Mouse (Mus musculus): ENCODE measurements at regions not wholly inside any gene's neighbourhood (a gene's known extent, or its start where the extent isn't known, plus 50 kb on each side); places are given as distances from the start of the nearest gene placed in this dataset.

DNA sequence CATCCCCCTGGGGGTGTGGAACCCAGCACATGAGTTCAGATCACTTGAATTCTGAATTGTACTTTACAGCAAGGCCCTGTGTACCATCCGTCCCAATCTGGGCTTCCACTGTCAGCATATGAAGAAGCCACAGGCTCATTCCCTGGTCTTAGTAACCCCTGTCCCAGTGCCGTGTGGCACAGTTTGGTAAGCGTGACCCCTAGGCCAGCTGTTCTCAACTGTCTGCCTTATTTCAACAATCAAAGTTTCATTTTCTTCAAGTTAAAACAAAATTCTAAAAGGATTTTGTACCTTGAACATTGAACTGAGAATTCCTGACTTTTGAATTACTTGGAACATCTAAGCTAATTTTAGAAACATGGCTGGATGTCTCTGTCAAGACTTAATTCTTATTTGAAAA, 174.6 kb downstream of the Nrip1 start:
- Histone ChIP-seq H3K9me3 (replicated peaks; ENCODE audit: control insufficient read depth, low read length) (no peaks in the 10 kb centered on the region), H3K27me3 (replicated peaks; ENCODE audit: control insufficient read depth, insufficient read depth, low read length) (no peaks in the 10 kb centered on the region), H3K4me3 (ENCODE audit: low read depth, low read length) (no peak overlapping the region), H3K4me1 (ENCODE audit: control insufficient read depth, insufficient read depth, low read length) (no peaks in the 10 kb centered on the region), H3K4me2 (ENCODE audit: low read length) (no peak overlapping the region), H3K36me3 (ENCODE audit: control insufficient read depth, insufficient read depth, low read length) (no peaks in the 10 kb centered on the region), H3K9ac (ENCODE audit: low read length) (no peak overlapping the region), H3K27ac (ENCODE audit: low read depth, low read length) (no peak overlapping the region)
- ATAC-seq (no peak), DNase-seq (ENCODE audit: low spot score) (no peak)
- 88% methylated on average over 3 of the region's 3 CpGs for WGBS

DNA sequence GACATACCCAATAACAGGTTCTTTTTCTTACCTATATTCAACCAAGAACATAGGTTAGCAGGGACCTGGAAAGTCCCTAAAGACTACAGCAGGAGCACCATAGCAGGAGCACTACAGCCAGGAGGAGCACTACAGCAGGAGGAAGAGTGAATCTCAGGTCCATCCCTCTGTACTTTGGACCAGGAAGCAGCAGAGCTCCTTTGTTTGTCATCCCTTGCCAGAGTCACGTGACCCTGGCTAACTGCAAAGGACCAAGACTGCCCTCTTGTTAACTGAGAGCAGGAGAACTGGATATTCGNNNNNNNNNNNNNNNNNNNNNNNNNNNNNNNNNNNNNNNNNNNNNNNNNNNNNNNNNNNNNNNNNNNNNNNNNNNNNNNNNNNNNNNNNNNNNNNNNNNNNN, 172.2 kb upstream of the Samsn1 start:
- Histone ChIP-seq H3K4me3 (ENCODE audit: low read depth, low read length) (no peak overlapping the region), H3K4me2 (ENCODE audit: low read length) (no peak overlapping the region), H3K4me1 (ENCODE audit: control insufficient read depth, insufficient read depth, low read length) (no peaks in the 10 kb centered on the region), H3K9ac (ENCODE audit: low read length) (no peak overlapping the region), H3K9me3 (replicated peaks; ENCODE audit: control insufficient read depth, low read length) (no peaks in the 10 kb centered on the region), H3K36me3 (ENCODE audit: control insufficient read depth, insufficient read depth, low read length) (no peaks in the 10 kb centered on the region), H3K27ac (ENCODE audit: low read depth, low read length) (no peak overlapping the region), H3K27me3 (replicated peaks; ENCODE audit: control insufficient read depth, insufficient read depth, low read length) (no peaks in the 10 kb centered on the region)
- DNase-seq (ENCODE audit: low spot score) (no peak), ATAC-seq (no peak)
- 76% methylated on average over 2 of the region's 2 CpGs for WGBS

GRCm38 (mm10) chr16:76191135-76191534, 169.1 kb upstream of the Samsn1 start:
- Histone ChIP-seq H3K27ac (ENCODE audit: low read depth, low read length) (no peak overlapping the region), H3K4me3 (ENCODE audit: low read depth, low read length) (no peak overlapping the region), H3K4me2 (ENCODE audit: low read length) (no peak overlapping the region), H3K4me1 (ENCODE audit: control insufficient read depth, insufficient read depth, low read length) (no peaks in the 10 kb centered on the region), H3K36me3 (ENCODE audit: control insufficient read depth, insufficient read depth, low read length) (no peaks in the 10 kb centered on the region), H3K27me3 (replicated peaks; ENCODE audit: control insufficient read depth, insufficient read depth, low read length) (no peaks in the 10 kb centered on the region), H3K9ac (ENCODE audit: low read length) (no peak overlapping the region), H3K9me3 (replicated peaks; ENCODE audit: control insufficient read depth, low read length) (no peaks in the 10 kb centered on the region)
- ATAC-seq (no peak), DNase-seq (ENCODE audit: low spot score) (no peak)
- WGBS, result 90% methylated on average over 10 of the region's 10 CpGs

- 86% methylated on average over 2 of the region's 2 CpGs for WGBS
- H3K4me3 ChIP-seq (ENCODE audit: low read depth, low read length), result no peak overlapping the region
- ATAC-seq (no peak), DNase-seq (ENCODE audit: low spot score) (no peak)
- H3K4me2 ChIP-seq (ENCODE audit: low read length), result no peak overlapping the region
- no peak overlapping the region for H3K27ac ChIP-seq (ENCODE audit: low read depth, low read length)
- H3K9ac ChIP-seq (ENCODE audit: low read length), result no peak overlapping the region
- no peaks in the 10 kb centered on the region for H3K9me3 ChIP-seq (replicated peaks; ENCODE audit: control insufficient read depth, low read length)
- H3K27me3 ChIP-seq (replicated peaks; ENCODE audit: control insufficient read depth, insufficient read depth, low read length), result no peaks in the 10 kb centered on the region
- no peaks in the 10 kb centered on the region for H3K4me1 ChIP-seq (ENCODE audit: control insufficient read depth, insufficient read depth, low read length)
- H3K36me3 ChIP-seq (ENCODE audit: control insufficient read depth, insufficient read depth, low read length), result no peaks in the 10 kb centered on the region
These were observed 161.5 kb upstream of the Samsn1 start for GRCm38 (mm10) chr16:76183556-76183955.

- Histone ChIP-seq H3K4me1 (ENCODE audit: control insufficient read depth, insufficient read depth, low read length) (no peaks in the 10 kb centered on the region), H3K9me3 (replicated peaks; ENCODE audit: control insufficient read depth, low read length) (no peaks in the 10 kb centered on the region), H3K36me3 (ENCODE audit: control insufficient read depth, insufficient read depth, low read length) (no peaks in the 10 kb centered on the region), H3K9ac (ENCODE audit: low read length) (no peak overlapping the region), H3K27ac (ENCODE audit: low read depth, low read length) (no peak overlapping the region), H3K4me3 (ENCODE audit: low read depth, low read length) (no peak overlapping the region), H3K4me2 (ENCODE audit: low read length) (no peak overlapping the region), H3K27me3 (replicated peaks; ENCODE audit: control insufficient read depth, insufficient read depth, low read length) (no peaks in the 10 kb centered on the region)
- no peak for ATAC-seq
- peak; percentile 57 for DNase-seq (ENCODE audit: low spot score)
- 19% methylated on average over 3 of the region's 3 CpGs for WGBS
These were observed 161.0 kb upstream of the Samsn1 start for GRCm38 (mm10) chr16:76183105-76183504.

DNA sequence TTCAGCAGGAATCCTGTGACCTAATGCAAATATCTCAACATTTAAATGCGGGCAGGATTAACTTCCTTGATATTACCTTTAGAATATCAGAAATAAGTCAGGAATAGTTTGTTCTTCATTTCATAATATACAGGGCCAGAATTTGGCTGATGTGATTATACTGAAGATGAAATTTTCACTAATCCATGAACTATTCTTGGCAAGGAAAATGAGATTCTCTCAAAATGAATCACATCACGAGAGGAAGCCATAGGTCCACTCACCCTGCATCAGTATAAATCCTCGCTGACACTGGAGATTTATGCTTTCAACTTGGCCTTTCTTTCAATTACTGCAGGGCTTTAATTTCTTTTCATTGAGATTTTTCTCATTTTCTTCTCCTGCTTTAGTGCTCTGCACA, 159.5 kb upstream of the Samsn1 start:
- Histone ChIP-seq H3K27me3 (replicated peaks; ENCODE audit: control insufficient read depth, insufficient read depth, low read length) (no peaks in the 10 kb centered on the region), H3K36me3 (ENCODE audit: control insufficient read depth, insufficient read depth, low read length) (no peaks in the 10 kb centered on the region), H3K9me3 (replicated peaks; ENCODE audit: control insufficient read depth, low read length) (no peaks in the 10 kb centered on the region), H3K4me2 (ENCODE audit: low read length) (no peak overlapping the region), H3K27ac (ENCODE audit: low read depth, low read length) (no peak overlapping the region), H3K4me3 (ENCODE audit: low read depth, low read length) (no peak overlapping the region), H3K9ac (ENCODE audit: low read length) (no peak overlapping the region), H3K4me1 (ENCODE audit: control insufficient read depth, insufficient read depth, low read length) (no peaks in the 10 kb centered on the region)
- no peak for ATAC-seq
- 92% methylated on average over 3 of the region's 3 CpGs for WGBS
- no peak for DNase-seq (ENCODE audit: low spot score)

GRCm38 (mm10) chr16:76167651-76168050, 145.6 kb upstream of the Samsn1 start:
- Histone ChIP-seq H3K4me1 (ENCODE audit: control insufficient read depth, insufficient read depth, low read length) (no peaks in the 10 kb centered on the region), H3K4me2 (ENCODE audit: low read length) (no peak overlapping the region), H3K27me3 (replicated peaks; ENCODE audit: control insufficient read depth, insufficient read depth, low read length) (no peaks in the 10 kb centered on the region), H3K9me3 (replicated peaks; ENCODE audit: control insufficient read depth, low read length) (no peaks in the 10 kb centered on the region), H3K9ac (ENCODE audit: low read length) (no peak overlapping the region), H3K27ac (ENCODE audit: low read depth, low read length) (no peak overlapping the region), H3K4me3 (ENCODE audit: low read depth, low read length) (no peak overlapping the region), H3K36me3 (ENCODE audit: control insufficient read depth, insufficient read depth, low read length) (no peaks in the 10 kb centered on the region)
- ATAC-seq, result no peak
- DNase-seq (ENCODE audit: low spot score), result no peak
- 74% methylated on average over 2 of the region's 2 CpGs for WGBS

DNA sequence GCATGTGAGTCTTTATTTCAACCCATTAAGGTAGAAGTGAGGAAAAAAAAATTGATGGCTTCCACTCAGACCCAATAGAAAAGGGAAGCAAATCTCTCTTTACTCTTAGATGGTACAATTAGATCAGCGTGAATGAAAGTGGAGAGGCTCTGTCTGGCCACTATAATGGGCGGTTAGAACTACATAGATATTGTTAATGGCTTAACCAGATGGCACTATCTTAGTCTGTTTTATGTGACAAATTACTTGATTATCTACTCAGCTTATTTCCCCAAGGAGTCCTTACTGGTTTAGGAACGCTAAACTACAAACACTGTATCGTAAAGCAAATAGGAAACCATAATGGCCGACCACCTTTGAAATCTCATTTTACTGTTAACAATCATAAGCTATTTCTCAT, 138.8 kb upstream of the Samsn1 start:
- Histone ChIP-seq H3K9ac (ENCODE audit: low read length) (no peak overlapping the region), H3K27ac (ENCODE audit: low read depth, low read length) (no peak overlapping the region), H3K9me3 (replicated peaks; ENCODE audit: control insufficient read depth, low read length) (no peaks in the 10 kb centered on the region), H3K27me3 (replicated peaks; ENCODE audit: control insufficient read depth, insufficient read depth, low read length) (no peaks in the 10 kb centered on the region), H3K4me3 (ENCODE audit: low read depth, low read length) (no peak overlapping the region), H3K4me2 (ENCODE audit: low read length) (no peak overlapping the region), H3K36me3 (ENCODE audit: control insufficient read depth, insufficient read depth, low read length) (no peaks in the 10 kb centered on the region), H3K4me1 (ENCODE audit: control insufficient read depth, insufficient read depth, low read length) (no peaks in the 10 kb centered on the region)
- 93% methylated on average over 5 of the region's 5 CpGs for WGBS
- DNase-seq (ENCODE audit: low spot score), result no peak
- ATAC-seq, result no peak

GRCm38 (mm10) chr16:76158585-76158984, 136.5 kb upstream of the Samsn1 start:
- Histone ChIP-seq H3K27ac (ENCODE audit: low read depth, low read length) (no peak overlapping the region), H3K36me3 (ENCODE audit: control insufficient read depth, insufficient read depth, low read length) (no peaks in the 10 kb centered on the region), H3K9ac (ENCODE audit: low read length) (no peak overlapping the region), H3K4me2 (ENCODE audit: low read length) (no peak overlapping the region), H3K4me1 (ENCODE audit: control insufficient read depth, insufficient read depth, low read length) (0 out of 2 replicates have a peak, but pooled peaks cover 3% of the 10 kb centered on the region), H3K27me3 (replicated peaks; ENCODE audit: control insufficient read depth, insufficient read depth, low read length) (no peaks in the 10 kb centered on the region), H3K4me3 (ENCODE audit: low read depth, low read length) (no peak overlapping the region), H3K9me3 (replicated peaks; ENCODE audit: control insufficient read depth, low read length) (no peaks in the 10 kb centered on the region)
- WGBS, result 96% methylated on average over 7 of the region's 7 CpGs
- ATAC-seq (no peak), DNase-seq (ENCODE audit: low spot score) (no peak)
